Mouse (Mus musculus) embryonic facial prominence, embryonic 15.5 days (tissue): ENCODE measurements around the gene Pla2r1. TPM values are rescaled to one million over a fixed set of nuclear protein-coding genes. Genes with fewer than 3 reads are reported as not detected.

Experiments
- ATAC-seq: fragments of 200-750 bp; cut with Nextera tagmentation; 2 replicates; pipeline ENCODE4 v1.8.0; 2017; ENCODE audit warnings: low read depth, moderate TSS enrichment; ENCODE audit not compliant: insufficient number of reproducible peaks, low FRiP score, low TSS enrichment
- H3K27ac ChIP-seq: fragments of 300-500 bp; sonication (generic); replicated peaks from 2 replicates; pipeline ENCODE4 v1.5.1; 2015; ENCODE audit warnings: mild to moderate bottlenecking, inconsistent platforms
- H3K27me3 ChIP-seq: fragments of 300-500 bp; sonication (generic); 2 replicates; pipeline ENCODE4 v1.6.1; 2015; ENCODE audit warnings: inconsistent platforms
- H3K36me3 ChIP-seq: fragments of 300-500 bp; sonication (generic); 2 replicates; pipeline ENCODE4 v1.6.1; 2015; ENCODE audit warnings: mild to moderate bottlenecking, inconsistent platforms
- H3K4me1 ChIP-seq: fragments of 300-500 bp; sonication (generic); 2 replicates; pipeline ENCODE4 v1.6.1; 2015; ENCODE audit warnings: inconsistent platforms
- H3K4me2 ChIP-seq: fragments of 300-500 bp; sonication (generic); replicated peaks from 2 replicates; pipeline ENCODE4 v1.6.1; 2015; ENCODE audit warnings: mild to moderate bottlenecking, inconsistent platforms
- H3K4me3 ChIP-seq: fragments of 300-500 bp; sonication (generic); replicated peaks from 2 replicates; pipeline ENCODE4 v1.5.1; 2015; ENCODE audit warnings: mild to moderate bottlenecking, inconsistent platforms
- H3K9ac ChIP-seq: fragments of 300-500 bp; sonication (generic); 2 replicates; pipeline ENCODE4 v1.6.1; 2015; ENCODE audit warnings: inconsistent platforms
- H3K9me3 ChIP-seq: fragments of 300-500 bp; sonication (generic); replicated peaks from 2 replicates; pipeline ENCODE4 v1.6.1; 2016; ENCODE audit warnings: inconsistent platforms
- WGBS: fragments of 180-500 bp; shearing (Covaris S2); methylation state at CpG from one replicate; pipeline ENCODE4 v1.1.7; 2015; 5-methylcytosine and 5-hydroxymethylcytosine counted together
- polyA plus RNA-seq: library from polyadenylated mRNA; unstranded; fragments of >200 nt; fragmentation: Nextera tagmentation; extraction: Ambion mirVana; gene quantifications from 2 replicates; pipeline ENCODE4 v1.2.1, GENCODE M21; 2015

The Pla2r1 gene
- polyA plus RNA-seq, 1 experiment from 2014 or later = 3.1 TPM

GRCm38 (mm10) chr2:60375126-60375525, 178.0 kb downstream of the Pla2r1 start:
- H3K27me3 ChIP-seq = no peaks in the 10 kb centered on the region
- no peak overlapping the region for H3K27ac ChIP-seq
- no peaks in the 10 kb centered on the region for H3K4me1 ChIP-seq
- no peak overlapping the region for H3K4me2 ChIP-seq
- H3K36me3 ChIP-seq = no peaks in the 10 kb centered on the region
- 88% methylated on average over 8 of the region's 8 CpGs for WGBS
- no peak overlapping the region for H3K4me3 ChIP-seq
- no peak overlapping the region for H3K9ac ChIP-seq
- no peak for ATAC-seq
- no peaks in the 10 kb centered on the region for H3K9me3 ChIP-seq

- H3K27me3 ChIP-seq = no peaks in the 10 kb centered on the region
- H3K4me2 ChIP-seq = no peak overlapping the region
- 89% methylated on average over 5 of the region's 5 CpGs for WGBS
- H3K36me3 ChIP-seq = no peaks in the 10 kb centered on the region
- ATAC-seq = no peak
- no peaks in the 10 kb centered on the region for H3K4me1 ChIP-seq
- no peak overlapping the region for H3K4me3 ChIP-seq
- H3K27ac ChIP-seq = no peak overlapping the region
- H3K9me3 ChIP-seq = no peaks in the 10 kb centered on the region
- H3K9ac ChIP-seq = no peak overlapping the region
Measured at GRCm38 (mm10) chr2:60370188-60370587, 182.9 kb downstream of the Pla2r1 start.

- no peak for ATAC-seq
- no peak overlapping the region for H3K27ac ChIP-seq
- no peaks in the 10 kb centered on the region for H3K9me3 ChIP-seq
- no peak overlapping the region for H3K4me3 ChIP-seq
- WGBS = 73% methylated on average over 4 of the region's 4 CpGs
- H3K36me3 ChIP-seq = no peaks in the 10 kb centered on the region
- H3K4me1 ChIP-seq = no peaks in the 10 kb centered on the region
- no peak overlapping the region for H3K4me2 ChIP-seq
- no peak overlapping the region for H3K9ac ChIP-seq
- no peaks in the 10 kb centered on the region for H3K27me3 ChIP-seq
Measured at GRCm38 (mm10) chr2:60369454-60369853, 183.7 kb downstream of the Pla2r1 start.

- no peak overlapping the region for H3K9ac ChIP-seq
- no peaks in the 10 kb centered on the region for H3K36me3 ChIP-seq
- no peaks in the 10 kb centered on the region for H3K27me3 ChIP-seq
- 83% methylated on average over 7 of the region's 7 CpGs for WGBS
- no peaks in the 10 kb centered on the region for H3K4me1 ChIP-seq
- H3K4me3 ChIP-seq = no peak overlapping the region
- no peak overlapping the region for H3K4me2 ChIP-seq
- no peaks in the 10 kb centered on the region for H3K9me3 ChIP-seq
- no peak overlapping the region for H3K27ac ChIP-seq
- ATAC-seq = no peak
Measured at GRCm38 (mm10) chr2:60367871-60368270, 185.2 kb downstream of the Pla2r1 start.

Other genes starting within 250 kb of the Pla2r1 start
- gene Ly75, start 170.0 kb downstream of the Pla2r1 start, polyA plus RNA-seq = 1.1 and 1.5 TPM in 2 replicates
- 2.9 and 3.8 TPM in 2 replicates for gene Itgb6, start 169.3 kb upstream of the Pla2r1 start, polyA plus RNA-seq